8 mouse cellular contexts compared by ENCODE assay signal in the genomic region with DNA sequence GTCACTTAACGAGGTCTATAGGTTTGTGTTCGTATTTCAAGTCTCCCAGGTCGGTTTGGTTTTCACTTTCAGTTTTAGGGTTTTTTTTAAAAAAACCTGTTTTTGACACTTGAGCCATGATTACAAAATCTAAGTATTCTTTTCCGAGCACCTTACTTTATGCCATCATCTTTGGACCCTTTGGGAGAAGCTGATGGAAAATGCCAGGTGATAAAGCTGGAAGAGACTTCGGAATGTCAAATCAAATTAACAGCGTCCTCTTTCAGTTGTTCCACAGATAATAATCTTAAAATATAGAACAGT. TPM values are rescaled to one million over a fixed set of nuclear protein-coding genes. Genes with fewer than 3 reads are reported as not detected.
A peak's percentile ranks its signal among the peaks of the same experiment; 100 is the strongest.
DNase-seq lines count a peak whose midpoint lies in the region; ATAC-seq and TF ChIP-seq lines count a peak whose summit lies in the region.

No protein-coding gene starts in this region.

- TF ChIP-seq CTCF in lung, adult 2 months (IDR thresholded peaks at IDR 0.05; ENCODE audit: insufficient read depth, low read length), result no peak
- TF ChIP-seq CTCF in intestine, postnatal 0 days (IDR thresholded peaks at IDR 0.05; ENCODE audit: low read depth), result no peak

- DNase-seq in lung, adult 2 months, result no peak
- DNase-seq in lung, adult 18-20 months, result no peak
- DNase-seq in right cerebral cortex, postnatal 4 days, result no peak
- DNase-seq in urinary bladder, postnatal 14 days (ENCODE audit: low spot score), result no peak
- DNase-seq in left cerebral cortex, adult 8-10 months (ENCODE audit: low spot score in 2 of 2), result no peak

- no peak for ATAC-seq in embryonic facial prominence, embryonic 13.5 days (ENCODE audit: insufficient number of reproducible peaks, insufficient read depth, low FRiP score, low TSS enrichment, low read depth)
- no peak for ATAC-seq in intestine, postnatal 0 days
- ATAC-seq in neural tube, embryonic 14.5 days (ENCODE audit: low read depth), result no peak

- TF ChIP-seq POLR2A in lung, adult 2 months (IDR thresholded peaks at IDR 0.05; ENCODE audit: borderline replicate concordance, extremely low read depth, low read depth, low read length), result no peak

- no peaks in the 10 kb centered on the region for H3K9me3 ChIP-seq in embryonic facial prominence, embryonic 13.5 days
- no peaks in the 10 kb centered on the region for H3K9me3 ChIP-seq in intestine, postnatal 0 days (ENCODE audit: control insufficient read depth)
- H3K9me3 ChIP-seq in neural tube, embryonic 14.5 days (ENCODE audit: control insufficient read depth, low read length), result no peaks in the 10 kb centered on the region

- H3K4me3 ChIP-seq in lung, adult 2 months (replicated peaks; ENCODE audit: extremely low read depth, low read depth, low read length), result peak overlapping the region; percentile 100
- peak overlapping the region; percentile 75 for H3K4me3 ChIP-seq in embryonic facial prominence, embryonic 13.5 days
- peak overlapping the region; percentile 89 for H3K4me3 ChIP-seq in intestine, postnatal 0 days (ENCODE audit: low read depth, low read length)
- H3K4me3 ChIP-seq in neural tube, embryonic 14.5 days (ENCODE audit: low read depth, low read length), result peak overlapping the region; percentile 83

- peak overlapping the region; percentile 88 for H3K27ac ChIP-seq in embryonic facial prominence, embryonic 13.5 days
- H3K27ac ChIP-seq in intestine, postnatal 0 days (ENCODE audit: low read depth, low read length), result peak overlapping the region; percentile 80
- H3K27ac ChIP-seq in neural tube, embryonic 14.5 days (ENCODE audit: low read depth, low read length), result peak overlapping the region; percentile 79

- H3K4me2 ChIP-seq in embryonic facial prominence, embryonic 13.5 days, result peak overlapping the region; percentile 61
- H3K4me2 ChIP-seq in intestine, postnatal 0 days (replicated peaks; ENCODE audit: low read depth), result peak overlapping the region; percentile 68
- peak overlapping the region; percentile 61 for H3K4me2 ChIP-seq in neural tube, embryonic 14.5 days (ENCODE audit: low read depth, low read length)

- 12% methylated on average over 6 of the region's 6 CpGs for WGBS in lung, adult 2 months
- WGBS in embryonic facial prominence, embryonic 13.5 days, result 25% methylated on average over 6 of the region's 6 CpGs
- WGBS in intestine, postnatal 0 days, result 10% methylated on average over 6 of the region's 6 CpGs
- WGBS in neural tube, embryonic 14.5 days, result 22% methylated on average over 6 of the region's 6 CpGs

- H3K27me3 ChIP-seq in embryonic facial prominence, embryonic 13.5 days, result no peaks in the 10 kb centered on the region
- H3K27me3 ChIP-seq in intestine, postnatal 0 days (replicated peaks; ENCODE audit: control insufficient read depth, insufficient read depth, low read length), result no peaks in the 10 kb centered on the region
- H3K27me3 ChIP-seq in neural tube, embryonic 14.5 days (ENCODE audit: control insufficient read depth, insufficient read depth, low read length), result no peaks in the 10 kb centered on the region

- H3K4me1 ChIP-seq in lung, adult 2 months (ENCODE audit: control insufficient read depth, insufficient read depth, low read length), result no peaks in the 10 kb centered on the region; the same call in 1 of the 2 replicates
- no peaks in the 10 kb centered on the region for H3K4me1 ChIP-seq in embryonic facial prominence, embryonic 13.5 days
- 0 out of 2 replicates have a peak, but pooled peaks cover 4% of the 10 kb centered on the region for H3K4me1 ChIP-seq in intestine, postnatal 0 days (replicated peaks; ENCODE audit: control insufficient read depth, insufficient read depth, low read length)
- 0 out of 2 replicates have a peak, but pooled peaks cover 2% of the 10 kb centered on the region for H3K4me1 ChIP-seq in neural tube, embryonic 14.5 days (ENCODE audit: control insufficient read depth, insufficient read depth, low read length)

- peaks cover 21% of the 10 kb centered on the region for H3K36me3 ChIP-seq in embryonic facial prominence, embryonic 13.5 days
- H3K36me3 ChIP-seq in intestine, postnatal 0 days (ENCODE audit: control insufficient read depth, insufficient read depth), result peaks cover 12% of the 10 kb centered on the region
- H3K36me3 ChIP-seq in neural tube, embryonic 14.5 days (ENCODE audit: control insufficient read depth, insufficient read depth, low read length), result peaks cover 8% of the 10 kb centered on the region; the same call in 1 of the 2 replicates

- H3K9ac ChIP-seq in embryonic facial prominence, embryonic 13.5 days, result peak overlapping the region; percentile 87
- H3K9ac ChIP-seq in intestine, postnatal 0 days (ENCODE audit: low read depth, low read length), result peak overlapping the region; percentile 90
- H3K9ac ChIP-seq in neural tube, embryonic 14.5 days (replicated peaks; ENCODE audit: low read depth, low read length), result peak overlapping the region; percentile 84

RNA-seq across cellular contexts. Expression of a gene that starts 0.5 kb away (rescaled TPM):
- polyA plus RNA-seq in lung, adult 2 months (2012; rRNA removed), result 4.9 and 8.4 TPM in 2 replicates
- 89.5 and 91.8 TPM in 2 replicates for polyA plus RNA-seq in embryonic facial prominence, embryonic 13.5 days (2015; fragmentation: Nextera tagmentation; extraction: Ambion mirVana)
- polyA plus RNA-seq in intestine, postnatal 0 days (2015; fragmentation: Nextera tagmentation; extraction: Ambion mirVana), result 68.5 and 69.6 TPM in 2 replicates
- polyA plus RNA-seq in neural tube, embryonic 14.5 days (2014; fragmentation: Nextera tagmentation; extraction: Ambion mirVana), result 86.7 and 89.0 TPM in 2 replicates
- 10 to 100 TPM; 37.9 to 43.9 (median 42.1) TPM for total RNA-seq in left cerebral cortex, adult 8-10 months (2022)

RNA-seq across cellular contexts. Expression of a gene that starts 30.0 kb away (rescaled TPM):
- polyA plus RNA-seq in lung, adult 2 months (2012; rRNA removed), result 1.2 and 1.5 TPM in 2 replicates
- 35.7 and 36.5 TPM in 2 replicates for polyA plus RNA-seq in embryonic facial prominence, embryonic 13.5 days (2015; fragmentation: Nextera tagmentation; extraction: Ambion mirVana)
- polyA plus RNA-seq in intestine, postnatal 0 days (2015; fragmentation: Nextera tagmentation; extraction: Ambion mirVana), result 7.4 and 7.5 TPM in 2 replicates
- polyA plus RNA-seq in neural tube, embryonic 14.5 days (2014; fragmentation: Nextera tagmentation; extraction: Ambion mirVana), result 16.5 and 18.4 TPM in 2 replicates
- total RNA-seq in left cerebral cortex, adult 8-10 months (2022), result 1 to 10 TPM; 6.8 to 8.4 (median 8.0) TPM
